Mouse (Mus musculus) limb, embryonic 14.5 days (tissue): ENCODE data around the gene Ppm1a. TPM values are rescaled to one million over a fixed set of nuclear protein-coding genes. Genes with fewer than 3 reads are reported as not detected.

Experiments used
- ATAC-seq: fragments of 200-750 bp; cut with Nextera tagmentation; 2 replicates; pipeline ENCODE4 v1.8.0; 2017; ENCODE audit warnings: low read depth, moderate number of reproducible peaks, moderate TSS enrichment; ENCODE audit not compliant: low FRiP score
- DNase-seq: peaks from one replicate; pipeline ENCODE4 v3.0.0-alpha.2; 2015; ENCODE audit warnings: low spot score
- H3K27ac ChIP-seq: fragments of 300-500 bp; sonication (generic); replicated peaks from 2 replicates; pipeline ENCODE4 v1.5.1; 2014; ENCODE audit warnings: low read depth, mild to moderate bottlenecking, low read length, moderate library complexity, mixed read lengths
- H3K27me3 ChIP-seq: fragments of 300-500 bp; sonication (generic); 2 replicates; pipeline ENCODE4 v1.6.1; 2014; ENCODE audit warnings: low read length, mixed read lengths; ENCODE audit not compliant: control insufficient read depth, insufficient read depth
- H3K36me3 ChIP-seq: fragments of 300-500 bp; sonication (generic); 2 replicates; pipeline ENCODE4 v1.6.1; 2014; ENCODE audit warnings: mild to moderate bottlenecking, low read length, moderate library complexity, mixed read lengths; ENCODE audit not compliant: control insufficient read depth, insufficient read depth
- H3K4me1 ChIP-seq: fragments of 300-500 bp; sonication (generic); 2 replicates; pipeline ENCODE4 v1.6.1; 2014; ENCODE audit warnings: antibody characterized with exemption, low read length, mixed read lengths; ENCODE audit not compliant: control insufficient read depth, insufficient read depth
- H3K4me2 ChIP-seq: fragments of 300-500 bp; sonication (generic); replicated peaks from 2 replicates; pipeline ENCODE4 v1.6.1; 2014; ENCODE audit warnings: low read depth, mild to moderate bottlenecking, low read length, moderate library complexity; ENCODE audit not compliant: severe bottlenecking
- H3K4me3 ChIP-seq: fragments of 300-500 bp; sonication (generic); replicated peaks from 2 replicates; pipeline ENCODE4 v1.5.1; 2014; ENCODE audit warnings: low read length
- H3K9ac ChIP-seq: fragments of 300-500 bp; sonication (generic); 2 replicates; pipeline ENCODE4 v1.6.1; 2014; ENCODE audit warnings: mild to moderate bottlenecking, low read depth, low read length, moderate library complexity; ENCODE audit not compliant: severe bottlenecking
- H3K9me3 ChIP-seq: fragments of 300-500 bp; sonication (generic); 2 replicates; pipeline ENCODE4 v1.6.1; 2016; ENCODE audit warnings: low read length; ENCODE audit not compliant: control insufficient read depth
- POLR2A ChIP-seq: fragments of 200-500 bp; IDR thresholded peaks from 2 replicates; pipeline ENCODE4 v1.8.0; 2012; ENCODE audit warnings: inconsistent platforms, mild to moderate bottlenecking, moderate library complexity, borderline replicate concordance; ENCODE audit not compliant: insufficient read depth, insufficient read length; ENCODE audit errors: extremely low read depth
- WGBS: fragments of 180-500 bp; shearing (Covaris S2); extraction: QIAGEN DNeasy Blood & Tissue Kit; methylation state at CpG from one replicate; pipeline ENCODE4 v1.1.7; 2014; 5-methylcytosine and 5-hydroxymethylcytosine counted together
- polyA plus RNA-seq, 2 experiments: library from polyadenylated mRNA; depleted of rRNA in 1 of 2; stranded (reverse) in 1 of 2; unstranded in 1 of 2; fragments of >200 nt; fragmentation: Nextera tagmentation in 1 of 2; extraction: Ambion mirVana in 1 of 2; gene quantifications; 2 replicates each; pipeline versions ENCODE4 v1.2.1 to v1.2.3; 2012 to 2014

Ppm1a gene
- polyA plus RNA-seq, 2 experiments, result 77.0 to 84.7 TPM

DNA sequence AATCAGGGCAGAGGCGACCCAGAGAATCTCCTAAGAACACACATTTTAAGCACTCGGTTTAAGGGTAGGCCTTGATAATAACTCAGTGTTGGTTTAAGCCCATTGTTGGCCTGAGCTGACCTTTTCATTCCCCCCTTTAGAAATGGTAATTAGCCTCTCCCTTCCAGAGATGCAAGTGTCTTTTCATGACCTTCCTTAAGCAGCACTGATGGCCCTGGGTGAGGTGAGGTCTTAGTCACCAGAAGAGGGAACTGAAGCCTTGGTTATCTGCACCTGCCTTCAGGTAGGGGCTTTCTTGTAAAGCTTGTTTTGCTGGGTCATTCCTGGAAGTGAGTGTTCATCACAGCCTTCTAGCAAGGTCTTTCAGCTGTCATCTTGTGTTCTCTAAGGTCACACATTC is 23.1 kb upstream of the Ppm1a start:
- Histone ChIP-seq H3K9me3 (no peaks in the 10 kb centered on the region), H3K27me3 (no peaks in the 10 kb centered on the region), H3K4me3 (no peak overlapping the region), H3K36me3 (no peaks in the 10 kb centered on the region), H3K4me2 (no peak overlapping the region), H3K4me1 (no peaks in the 10 kb centered on the region), H3K9ac (no peak overlapping the region), H3K27ac (no peak overlapping the region)
- WGBS, result 69% methylated on average over 2 of the region's 2 CpGs
- no peak for TF ChIP-seq POLR2A
- ATAC-seq (no peak), DNase-seq (no peak)

DNA sequence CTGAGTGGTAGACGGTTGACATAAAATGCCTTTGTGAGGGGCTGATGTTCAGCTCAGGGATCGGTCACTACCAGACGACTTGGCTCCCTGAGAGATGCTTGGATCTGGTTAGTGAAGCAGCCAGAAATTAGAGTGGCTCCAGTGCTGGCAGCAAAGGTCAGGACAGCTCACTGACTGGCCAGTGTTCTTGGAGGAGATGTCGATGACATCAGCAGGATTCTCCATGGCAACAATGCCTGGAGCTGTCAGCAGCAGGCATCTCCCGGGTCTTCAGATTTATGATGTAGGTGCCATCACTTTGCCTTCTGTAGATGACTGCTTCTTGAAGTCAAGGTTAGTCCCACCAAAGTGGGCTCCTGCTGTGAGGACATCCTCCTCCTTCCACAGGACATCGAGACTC is 16.1 kb upstream of the Ppm1a start:
- no peak overlapping the region for H3K4me3 ChIP-seq
- H3K4me1 ChIP-seq, result no peaks in the 10 kb centered on the region; the same call in 1 of the 2 replicates
- WGBS, result 81% methylated on average over 6 of the region's 6 CpGs
- no peaks in the 10 kb centered on the region for H3K9me3 ChIP-seq
- no peak for TF ChIP-seq POLR2A
- no peak overlapping the region for H3K4me2 ChIP-seq
- DNase-seq, result no peak
- H3K27me3 ChIP-seq, result no peaks in the 10 kb centered on the region
- ATAC-seq, result no peak
- no peaks in the 10 kb centered on the region for H3K36me3 ChIP-seq
- no peak overlapping the region for H3K9ac ChIP-seq
- no peak overlapping the region for H3K27ac ChIP-seq

DNA sequence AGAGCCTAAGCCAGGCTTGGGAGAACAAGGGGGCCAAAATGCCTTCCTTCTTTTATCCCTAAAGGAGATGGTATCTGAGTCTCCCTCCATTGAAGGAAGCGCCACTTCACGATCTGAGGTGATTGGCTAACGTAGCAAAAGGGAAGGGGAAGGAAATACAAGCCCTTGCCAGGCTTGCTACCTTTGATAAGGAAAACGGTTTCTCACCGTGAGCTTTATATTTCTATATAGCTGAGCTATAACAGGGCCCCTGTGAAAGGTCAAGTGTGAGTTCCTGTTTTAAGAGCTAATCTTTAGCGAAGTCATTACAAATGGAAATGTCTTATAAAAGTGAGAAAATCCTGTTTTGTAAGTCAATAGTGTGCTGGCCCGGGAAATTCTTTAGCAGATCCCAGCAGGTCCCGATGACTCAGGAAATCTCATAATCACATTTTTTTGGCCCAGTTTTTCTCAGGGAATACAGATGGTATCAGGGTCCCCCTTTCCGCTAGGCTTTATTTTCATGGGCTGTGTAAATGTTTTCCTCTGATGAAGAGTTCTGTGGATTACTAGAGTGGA is 12.4 kb upstream of the Ppm1a start:
- Histone ChIP-seq H3K4me3 (no peak overlapping the region), H3K4me1 (no peaks in the 10 kb centered on the region; the same call in 1 of the 2 replicates)
- ATAC-seq, result no peak

DNA sequence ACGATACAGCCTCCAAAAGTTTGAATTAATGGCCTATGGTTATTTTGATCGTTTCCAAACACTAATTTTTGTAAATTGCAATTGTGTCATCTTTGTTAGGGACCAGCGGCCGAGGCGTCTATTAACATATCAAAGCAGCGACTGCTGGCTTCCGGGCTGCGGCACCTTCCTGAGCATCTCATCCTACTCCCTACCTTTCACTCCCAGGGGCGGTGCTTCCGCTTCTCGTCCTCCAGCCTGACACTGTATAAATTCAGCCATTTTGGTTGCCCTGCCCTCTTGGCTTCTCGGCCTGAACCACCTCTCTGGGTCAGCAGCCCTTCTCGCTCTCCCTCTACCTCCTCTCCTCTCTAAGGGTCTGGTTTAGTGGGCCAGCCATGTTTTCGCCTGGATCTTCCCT is 11.8 kb upstream of the Ppm1a start:
- 68% methylated on average over 14 of the region's 14 CpGs for WGBS

More for the DNA sequence above, 12.4 kb upstream of the Ppm1a start:
- no peaks in the 10 kb centered on the region for H3K27me3 ChIP-seq
- DNase-seq, result no peak
- H3K4me2 ChIP-seq, result no peak overlapping the region
- no peaks in the 10 kb centered on the region for H3K9me3 ChIP-seq
- no peaks in the 10 kb centered on the region for H3K36me3 ChIP-seq
- TF ChIP-seq POLR2A, result no peak
- no peak overlapping the region for H3K9ac ChIP-seq
- no peak overlapping the region for H3K27ac ChIP-seq
- WGBS, result 29% methylated on average over 9 of the region's 9 CpGs

DNA sequence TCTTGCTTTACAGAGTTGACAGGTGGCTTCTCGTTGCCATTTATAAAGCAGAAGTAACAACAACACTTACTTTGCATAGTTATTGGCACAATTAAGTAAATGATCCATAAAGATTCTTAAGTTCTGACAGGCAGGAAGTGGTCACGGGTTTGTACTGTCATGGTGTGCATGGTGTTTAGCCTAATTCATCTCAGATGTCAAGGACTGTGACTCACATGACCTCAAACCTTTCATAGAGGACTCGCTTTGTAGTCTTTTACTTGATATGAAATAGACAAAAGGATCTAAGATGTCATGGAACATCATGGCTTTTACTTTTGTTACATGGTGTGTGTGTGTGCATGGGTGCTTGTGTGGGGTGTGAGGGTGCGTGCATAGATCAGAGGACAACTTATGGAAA is 8.9 kb upstream of the Ppm1a start:
- no peak for ATAC-seq
- TF ChIP-seq POLR2A, result no peak

More for the DNA sequence above, 11.8 kb upstream of the Ppm1a start:
- H3K9me3 ChIP-seq, result no peaks in the 10 kb centered on the region
- H3K36me3 ChIP-seq, result no peaks in the 10 kb centered on the region
- no peak overlapping the region for H3K4me2 ChIP-seq
- ATAC-seq (no peak), DNase-seq (no peak)
- H3K4me1 ChIP-seq, result no peaks in the 10 kb centered on the region; the same call in 1 of the 2 replicates
- no peaks in the 10 kb centered on the region for H3K27me3 ChIP-seq
- no peak for TF ChIP-seq POLR2A
- H3K27ac ChIP-seq, result no peak overlapping the region
- H3K4me3 ChIP-seq, result no peak overlapping the region
- no peak overlapping the region for H3K9ac ChIP-seq

DNA sequence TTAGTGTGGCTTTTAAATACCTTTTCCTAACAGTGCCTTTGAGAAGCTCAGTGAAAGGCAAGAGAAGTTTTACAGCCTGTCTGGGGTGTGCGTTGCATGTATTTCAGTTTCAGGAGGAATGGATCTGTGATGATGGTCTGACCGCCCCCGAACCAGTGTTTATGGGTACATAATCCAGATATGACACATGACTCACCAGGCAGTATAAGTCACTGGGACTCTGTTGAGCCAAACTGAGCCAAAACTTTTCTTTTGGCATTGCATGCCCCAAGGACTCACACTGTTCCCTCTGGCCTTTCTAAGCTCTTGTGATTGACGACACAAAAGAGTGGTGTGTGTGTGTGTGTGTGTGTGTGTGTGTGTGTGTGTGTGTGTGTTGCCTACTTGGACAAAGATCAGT is 8.4 kb upstream of the Ppm1a start:
- no peaks in the 10 kb centered on the region for H3K36me3 ChIP-seq
- TF ChIP-seq POLR2A, result no peak
- ATAC-seq (no peak), DNase-seq (no peak)
- WGBS, result 84% methylated on average over 4 of the region's 4 CpGs
- no peaks in the 10 kb centered on the region for H3K9me3 ChIP-seq
- H3K27me3 ChIP-seq, result no peaks in the 10 kb centered on the region
- H3K9ac ChIP-seq, result no peak overlapping the region
- no peak overlapping the region for H3K4me3 ChIP-seq
- H3K4me1 ChIP-seq, result no peaks in the 10 kb centered on the region; the same call in 1 of the 2 replicates
- no peak overlapping the region for H3K27ac ChIP-seq
- H3K4me2 ChIP-seq, result no peak overlapping the region

More for the DNA sequence above, 8.9 kb upstream of the Ppm1a start:
- no peaks in the 10 kb centered on the region; the same call in 1 of the 2 replicates for H3K4me1 ChIP-seq
- 60% methylated on average over 4 of the region's 4 CpGs for whole genome bisulfite sequencing
- no peak for DNase-seq
- no peaks in the 10 kb centered on the region for H3K36me3 ChIP-seq
- H3K4me3 ChIP-seq, result no peak overlapping the region
- no peak overlapping the region for H3K9ac ChIP-seq
- no peaks in the 10 kb centered on the region for H3K27me3 ChIP-seq
- H3K9me3 ChIP-seq, result no peaks in the 10 kb centered on the region
- H3K4me2 ChIP-seq, result no peak overlapping the region
- no peak overlapping the region for H3K27ac ChIP-seq
